Mouse (Mus musculus): ENCODE measurements around the gene Cadps2.

- TF ChIP-seq POLR2A (IDR thresholded peaks at IDR 0.05; ENCODE audit: borderline replicate concordance, extremely low read depth, low read depth, low read length) (no peak), CTCF (IDR thresholded peaks at IDR 0.05; ENCODE audit: insufficient read depth, low read length) (no peak)
These were observed 37.1 kb upstream of the Cadps2 start for GRCm38 (mm10) chr6:23876363-23876762.
